Mouse (Mus musculus) stomach, postnatal 0 days (tissue): Measurements from ENCODE around the gene Homer2.

Experiments used
- CTCF ChIP-seq: IDR thresholded peaks from 2 replicates; pipeline ENCODE4 v1.5.1; 2016; ENCODE audit warnings: antibody characterized with exemption, low read depth, mild to moderate bottlenecking, moderate library complexity
- EP300 ChIP-seq: optimal IDR thresholded peaks from 2 replicates; pipeline ENCODE3; 2016; ENCODE audit warnings: antibody characterized with exemption

GRCm38 (mm10) chr7:81695763-81696533, 11.4 kb downstream of the Homer2 start:
- TF ChIP-seq EP300 (no peak), CTCF (no peak)
